In the genomic region with DNA sequence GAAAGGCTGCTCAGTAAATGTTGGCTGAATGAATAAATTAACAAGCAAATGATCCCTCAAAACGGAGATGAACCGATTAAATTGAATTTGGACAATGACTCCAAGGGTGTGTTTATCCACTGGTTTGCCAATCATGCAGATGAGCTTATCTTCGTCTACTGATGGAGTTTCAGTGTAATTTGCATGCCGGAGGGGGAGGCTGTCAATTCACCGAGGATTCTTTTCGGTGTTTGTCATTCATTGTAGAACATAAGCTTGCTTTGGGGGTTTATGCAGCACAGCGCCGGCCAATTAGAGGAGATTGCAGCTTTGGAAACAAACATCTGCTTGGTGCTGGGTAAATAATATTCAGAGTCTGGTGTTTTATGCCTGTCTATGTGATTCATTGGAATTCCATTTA, we compare ENCODE assay signal across 18 mouse cellular contexts.
DNase-seq lines count a peak whose midpoint lies in the region; ATAC-seq lines count a peak whose summit lies in the region.
"Had no signal": no experiment of that assay in that cellular context is flagged by ENCODE, and none has a peak within 500 bp of the region (broad histone marks: within the 10 kb centered on the region; RNA-seq: fewer than 3 reads in every experiment).

No protein-coding gene starts in this region.

- 26% methylated on average over 8 of the region's 8 CpGs for WGBS in forebrain, embryonic 13.5 days
- WGBS in forebrain, embryonic 10.5 days = 77% methylated on average over 8 of the region's 8 CpGs
- 53% methylated on average over 8 of the region's 8 CpGs for WGBS in midbrain, embryonic 13.5 days
- 78% methylated on average over 8 of the region's 8 CpGs for WGBS in midbrain, embryonic 10.5 days
- 14% methylated on average over 8 of the region's 8 CpGs for WGBS in forebrain, embryonic 14.5 days
- 53% methylated on average over 8 of the region's 8 CpGs for WGBS in neural tube, embryonic 15.5 days
- 83% methylated on average over 8 of the region's 8 CpGs for WGBS in intestine, embryonic 15.5 days

- H3K9ac ChIP-seq in forebrain, embryonic 13.5 days = no peak overlapping the region
- no peak overlapping the region for H3K9ac ChIP-seq in midbrain, embryonic 13.5 days (replicated peaks)
- no peak overlapping the region for H3K9ac ChIP-seq in forebrain, embryonic 14.5 days (ENCODE audit: low read length)
- H3K9ac ChIP-seq in neural tube, embryonic 15.5 days (replicated peaks) = no peak overlapping the region
- H3K9ac ChIP-seq in intestine, embryonic 15.5 days = no peak overlapping the region
- H3K9ac ChIP-seq: kidney, embryonic 15.5 days; limb, embryonic 12.5 days; liver, embryonic 14.5 days; neural tube, embryonic 12.5 days had no signal

- H3K9me3 ChIP-seq in forebrain, embryonic 13.5 days (replicated peaks) = no peaks in the 10 kb centered on the region
- H3K9me3 ChIP-seq in forebrain, embryonic 10.5 days = no peaks in the 10 kb centered on the region
- no peaks in the 10 kb centered on the region for H3K9me3 ChIP-seq in midbrain, embryonic 13.5 days
- H3K9me3 ChIP-seq in midbrain, embryonic 10.5 days (replicated peaks) = no peaks in the 10 kb centered on the region
- no peaks in the 10 kb centered on the region for H3K9me3 ChIP-seq in forebrain, embryonic 14.5 days (replicated peaks; ENCODE audit: control insufficient read depth, low read length)
- H3K9me3 ChIP-seq in neural tube, embryonic 15.5 days (replicated peaks) = no peaks in the 10 kb centered on the region
- H3K9me3 ChIP-seq in intestine, embryonic 15.5 days = no peaks in the 10 kb centered on the region
- H3K9me3 ChIP-seq: kidney, embryonic 15.5 days; limb, embryonic 12.5 days; neural tube, embryonic 12.5 days had no signal

- ATAC-seq in forebrain, embryonic 13.5 days = peak; percentile 74
- ATAC-seq in midbrain, embryonic 13.5 days = peak; percentile 53; the same call in 1 of the 2 replicates
- ATAC-seq in forebrain, embryonic 14.5 days = peak; percentile 81
- ATAC-seq in neural tube, embryonic 15.5 days (ENCODE audit: low FRiP score) = peak; percentile 52; the same call in 1 of the 2 replicates
- ATAC-seq in intestine, embryonic 15.5 days = no peak
- ATAC-seq: intestine, embryonic 16.5 days had no signal

- H3K4me2 ChIP-seq in forebrain, embryonic 13.5 days = peak overlapping the region; percentile 45
- H3K4me2 ChIP-seq in midbrain, embryonic 13.5 days (replicated peaks) = no peak overlapping the region
- H3K4me2 ChIP-seq in forebrain, embryonic 14.5 days (ENCODE audit: low read length) = peak overlapping the region; percentile 1; the same call in 1 of the 2 replicates
- H3K4me2 ChIP-seq in neural tube, embryonic 15.5 days = no peak overlapping the region
- no peak overlapping the region for H3K4me2 ChIP-seq in intestine, embryonic 15.5 days (replicated peaks)
- H3K4me2 ChIP-seq: kidney, embryonic 15.5 days; limb, embryonic 12.5 days; neural tube, embryonic 12.5 days had no signal

- no peaks in the 10 kb centered on the region for H3K27me3 ChIP-seq in forebrain, embryonic 13.5 days
- H3K27me3 ChIP-seq in forebrain, embryonic 10.5 days (ENCODE audit: poor library complexity, severe bottlenecking) = no peaks in the 10 kb centered on the region
- H3K27me3 ChIP-seq in midbrain, embryonic 13.5 days = no peaks in the 10 kb centered on the region
- H3K27me3 ChIP-seq in midbrain, embryonic 10.5 days (ENCODE audit: low read depth, poor library complexity, severe bottlenecking) = no peaks in the 10 kb centered on the region
- H3K27me3 ChIP-seq in forebrain, embryonic 14.5 days (replicated peaks; ENCODE audit: control insufficient read depth, insufficient read depth, low read length) = no peaks in the 10 kb centered on the region
- no peaks in the 10 kb centered on the region for H3K27me3 ChIP-seq in neural tube, embryonic 15.5 days (replicated peaks)
- no peaks in the 10 kb centered on the region for H3K27me3 ChIP-seq in intestine, embryonic 15.5 days (replicated peaks)
- H3K27me3 ChIP-seq: kidney, embryonic 15.5 days; limb, embryonic 12.5 days; neural tube, embryonic 12.5 days had no signal

- H3K4me1 ChIP-seq in forebrain, embryonic 13.5 days = peaks cover 21% of the 10 kb centered on the region
- no peaks in the 10 kb centered on the region; the same call in 1 of the 2 replicates for H3K4me1 ChIP-seq in forebrain, embryonic 10.5 days
- H3K4me1 ChIP-seq in midbrain, embryonic 13.5 days (replicated peaks) = peaks cover 16% of the 10 kb centered on the region
- peaks cover 2% of the 10 kb centered on the region for H3K4me1 ChIP-seq in midbrain, embryonic 10.5 days
- H3K4me1 ChIP-seq in forebrain, embryonic 14.5 days (ENCODE audit: control insufficient read depth, insufficient read depth, low read length) = peaks cover 11% of the 10 kb centered on the region; the same call in 1 of the 2 replicates
- 0 out of 2 replicates have a peak, but pooled peaks cover 7% of the 10 kb centered on the region for H3K4me1 ChIP-seq in neural tube, embryonic 15.5 days
- H3K4me1 ChIP-seq in intestine, embryonic 15.5 days (replicated peaks) = no peaks in the 10 kb centered on the region
- H3K4me1 ChIP-seq: kidney, embryonic 15.5 days; limb, embryonic 12.5 days; neural tube, embryonic 12.5 days had no signal

- no peak overlapping the region for H3K4me3 ChIP-seq in forebrain, embryonic 13.5 days
- no peak overlapping the region for H3K4me3 ChIP-seq in forebrain, embryonic 10.5 days
- H3K4me3 ChIP-seq in midbrain, embryonic 13.5 days (replicated peaks) = no peak overlapping the region
- no peak overlapping the region for H3K4me3 ChIP-seq in midbrain, embryonic 10.5 days
- no peak overlapping the region for H3K4me3 ChIP-seq in forebrain, embryonic 14.5 days (ENCODE audit: low read depth, low read length)
- H3K4me3 ChIP-seq in neural tube, embryonic 15.5 days (replicated peaks) = no peak overlapping the region
- H3K4me3 ChIP-seq in intestine, embryonic 15.5 days (replicated peaks) = no peak overlapping the region
- H3K4me3 ChIP-seq: kidney, embryonic 15.5 days; limb, embryonic 12.5 days; neural tube, embryonic 12.5 days had no signal

- no peaks in the 10 kb centered on the region for H3K36me3 ChIP-seq in forebrain, embryonic 13.5 days (ENCODE audit: poor library complexity, severe bottlenecking)
- H3K36me3 ChIP-seq in forebrain, embryonic 10.5 days (replicated peaks) = no peaks in the 10 kb centered on the region
- H3K36me3 ChIP-seq in midbrain, embryonic 13.5 days = no peaks in the 10 kb centered on the region
- no peaks in the 10 kb centered on the region for H3K36me3 ChIP-seq in midbrain, embryonic 10.5 days
- no peaks in the 10 kb centered on the region for H3K36me3 ChIP-seq in forebrain, embryonic 14.5 days (ENCODE audit: control insufficient read depth, insufficient read depth, low read length)
- no peaks in the 10 kb centered on the region for H3K36me3 ChIP-seq in neural tube, embryonic 15.5 days
- H3K36me3 ChIP-seq in intestine, embryonic 15.5 days = no peaks in the 10 kb centered on the region
- H3K36me3 ChIP-seq: kidney, embryonic 15.5 days; limb, embryonic 12.5 days; neural tube, embryonic 12.5 days had no signal

- no peak for DNase-seq in forebrain, embryonic 10.5 days (ENCODE audit: extremely low spot score, low spot score)
- no peak for DNase-seq in midbrain, embryonic 10.5 days (ENCODE audit: low spot score)
- peak; percentile 75 for DNase-seq in forebrain, embryonic 14.5 days (ENCODE audit: low spot score)
- DNase-seq: cerebellum, adult 8-10 months; heart, adult 18-20 months; heart, postnatal 36 days; kidney, postnatal 4 days; layer of hippocampus, adult 9-11 months; thymus, postnatal 25 days had no signal

- peak overlapping the region; percentile 26; the same call in 1 of the 2 replicates for H3K27ac ChIP-seq in forebrain, embryonic 13.5 days
- H3K27ac ChIP-seq in forebrain, embryonic 10.5 days = no peak overlapping the region
- no peak overlapping the region for H3K27ac ChIP-seq in midbrain, embryonic 13.5 days
- no peak overlapping the region for H3K27ac ChIP-seq in midbrain, embryonic 10.5 days (replicated peaks)
- no peak overlapping the region for H3K27ac ChIP-seq in forebrain, embryonic 14.5 days (ENCODE audit: low read depth, low read length)
- H3K27ac ChIP-seq in neural tube, embryonic 15.5 days (replicated peaks) = no peak overlapping the region
- H3K27ac ChIP-seq in intestine, embryonic 15.5 days = no peak overlapping the region
- H3K27ac ChIP-seq: kidney, embryonic 15.5 days; limb, embryonic 12.5 days; liver, embryonic 14.5 days had no signal

Comparison
In these comparisons a context has a peak if more than half of its experiments do, and no peak if none do; other contexts are left out.
1. H3K4me2 ChIP-seq: peak in forebrain, embryonic 13.5 days (single experiment) and forebrain, embryonic 14.5 days (single experiment); none in midbrain, embryonic 13.5 days (single experiment), neural tube, embryonic 15.5 days (single experiment) and intestine, embryonic 15.5 days (single experiment).